Mouse (Mus musculus) CD8-positive naive resting alpha-beta T cell, adult 57 days (primary cell): ENCODE data around the gene Ap3b1. TPM values are rescaled to one million over a fixed set of nuclear protein-coding genes. Genes with fewer than 3 reads are reported as not detected.

Source experiments
- total RNA-seq: library from RNA; stranded (reverse); gene quantifications from one replicate; pipeline ENCODE4 v1.2.4, GENCODE M21; 2023

Gene Ap3b1
- 61.6 TPM for total RNA-seq

DNA sequence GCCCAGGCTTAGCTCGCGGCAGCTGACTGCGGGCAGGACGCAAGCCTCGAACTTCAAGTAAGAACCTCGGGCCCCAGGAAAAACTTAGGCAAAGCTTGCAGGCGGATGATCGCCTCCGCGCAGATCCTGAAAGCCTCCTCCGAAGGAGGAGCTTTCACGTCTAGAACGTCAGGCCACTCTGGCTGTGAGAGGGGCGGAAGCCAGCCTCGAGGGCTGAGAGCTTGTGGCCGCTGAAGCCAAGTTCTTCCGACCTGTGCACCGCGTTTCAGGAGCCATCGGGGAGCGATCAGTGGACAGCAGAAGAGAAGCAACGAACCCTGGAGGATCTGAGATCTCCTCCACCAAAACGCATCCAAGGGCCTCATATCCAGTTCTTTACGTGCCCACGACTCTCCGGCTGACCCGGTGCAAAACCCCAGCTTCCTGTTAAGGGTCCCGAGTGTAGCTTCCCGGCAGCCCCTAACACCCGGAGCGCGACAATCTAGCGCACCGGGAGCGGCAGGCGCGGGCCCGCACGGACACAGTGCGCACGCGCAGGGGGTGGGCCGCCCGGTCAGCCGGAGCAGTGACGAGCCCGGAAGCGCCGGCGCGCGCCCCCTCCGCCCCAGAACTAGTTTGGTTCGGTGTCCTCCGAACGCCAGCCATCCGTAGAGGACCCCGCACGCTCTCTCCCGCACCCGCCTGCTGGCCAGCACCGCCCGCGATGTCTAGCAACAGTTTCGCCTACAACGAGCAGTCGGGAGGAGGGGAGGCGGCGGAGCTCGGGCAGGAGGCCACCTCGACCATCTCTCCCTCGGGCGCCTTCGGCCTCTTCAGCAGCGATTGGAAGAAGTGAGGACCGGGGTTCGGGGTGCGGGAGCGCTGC, at the start of gene Ap3b1:
Ap3b1 (plus strand) TSS at position 560 of the 865 bp plus-strand sequence.

Other genes starting within 250 kb of the Ap3b1 start
- 4.4 TPM for gene Scamp1, start 73.1 kb upstream of the Ap3b1 start, total RNA-seq